Mouse (Mus musculus) myocyte (in vitro differentiated cells): ENCODE data around the gene She.

ENCODE experiments used
- CEBPB ChIP-seq: IDR thresholded peaks from 2 replicates; pipeline ENCODE4 v1.6.1; 2011; ENCODE audit warnings: mild to moderate bottlenecking, moderate library complexity; ENCODE audit not compliant: poor library complexity, insufficient read depth, severe bottlenecking
- E2F4 ChIP-seq: IDR thresholded peaks from one replicate; pipeline ENCODE4 v1.6.1; 2011; ENCODE audit warnings: mild to moderate bottlenecking, control low read depth, moderate library complexity; ENCODE audit not compliant: insufficient read depth
- MAX ChIP-seq: IDR thresholded peaks from one replicate; pipeline ENCODE4 v1.6.1; 2011; ENCODE audit warnings: low read depth, mild to moderate bottlenecking, control low read depth
- MYOD1 ChIP-seq, 3 experiments: IDR thresholded peaks; one replicate each; pipeline ENCODE4 v1.6.1; 2011; ENCODE audit warnings: control low read depth in 2 of 3, low read depth in 2 of 3, mild to moderate bottlenecking in 2 of 3, moderate library complexity in 1 of 3; ENCODE audit not compliant: insufficient read length in 2 of 3, control insufficient read depth in 1 of 3
- MYOG ChIP-seq, 3 experiments: IDR thresholded peaks; one replicate each; pipeline ENCODE4 v1.6.1; 2011; ENCODE audit warnings: control low read depth in 2 of 3, low read depth in 2 of 3, mild to moderate bottlenecking in 2 of 3; ENCODE audit not compliant: insufficient read length in 2 of 3, control insufficient read depth in 1 of 3, insufficient read depth in 1 of 3
- POLR2A ChIP-seq: IDR thresholded peaks from one replicate; pipeline ENCODE4 v1.6.1; 2011; ENCODE audit warnings: low read depth, mild to moderate bottlenecking, control low read depth, moderate library complexity; ENCODE audit not compliant: insufficient read length
- POLR2AphosphoS2 ChIP-seq: IDR thresholded peaks from one replicate; pipeline ENCODE4 v1.6.1; 2011; ENCODE audit warnings: low read depth, control low read depth; ENCODE audit not compliant: insufficient read length

GRCm38 (mm10) chr3:89801507-89801847 is 29.7 kb upstream of the She start:
- TF ChIP-seq MAX (no peak), E2F4 (no peak), MYOG (IDR thresholded peaks at IDR 0.05; ENCODE audit: control insufficient read depth in 1 of 3, insufficient read depth in 1 of 3, insufficient read length in 2 of 3, low read depth in 2 of 3) (no peak), POLR2A (no peak), MYOD1 (IDR thresholded peaks at IDR 0.05; ENCODE audit: control insufficient read depth in 1 of 3, insufficient read length in 2 of 3, low read depth in 2 of 3) (no peak), CEBPB (no peak), POLR2AphosphoS2 (no peak)
